Mouse (Mus musculus) bone marrow, adult 2 months (tissue): ENCODE results near the gene Pced1b.

ENCODE experiments used
- CTCF ChIP-seq: fragments of 200-500 bp; IDR thresholded peaks from 2 replicates; pipeline ENCODE4 v1.5.1; 2011; ENCODE audit warnings: low read length, control low read depth; ENCODE audit not compliant: control insufficient read depth, insufficient read depth
- POLR2A ChIP-seq: fragments of 200-500 bp; IDR thresholded peaks from 2 replicates; pipeline ENCODE4 v1.6.1; 2011; ENCODE audit warnings: low read depth, mild to moderate bottlenecking, control low read depth, low read length, borderline replicate concordance; ENCODE audit not compliant: control insufficient read depth

GRCm38 (mm10) chr15:97252493-97253034, 5.7 kb downstream of the Pced1b start:
- TF ChIP-seq CTCF (no peak), POLR2A (no peak)
